Mouse (Mus musculus): ENCODE results near the gene Lrrc73.

Gene Lrrc73

GRCm38 (mm10) chr17:46296601-46297000 lies 43.3 kb downstream of the Lrrc73 start:
- no peak for DNase-seq (ENCODE audit: low spot score)

DNA sequence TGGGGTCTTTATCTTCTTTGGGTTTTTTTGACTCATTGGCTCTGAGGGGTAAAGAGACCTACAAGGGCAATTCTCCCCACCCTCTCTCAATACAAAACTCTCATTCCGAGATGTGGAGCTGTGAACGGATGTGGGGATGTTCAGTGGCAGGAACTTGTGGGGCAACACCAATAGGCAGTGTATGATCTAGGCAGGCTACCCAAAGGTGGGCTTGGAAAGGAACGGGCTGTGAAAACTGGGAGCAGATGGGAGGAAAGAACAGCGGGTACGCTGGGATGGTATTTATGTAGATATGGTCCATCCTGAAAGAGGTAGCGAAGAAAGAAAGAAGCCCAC lies 43.7 kb downstream of the Lrrc73 start:
- DNase-seq (ENCODE audit: low spot score), result peak; percentile 24

DNA sequence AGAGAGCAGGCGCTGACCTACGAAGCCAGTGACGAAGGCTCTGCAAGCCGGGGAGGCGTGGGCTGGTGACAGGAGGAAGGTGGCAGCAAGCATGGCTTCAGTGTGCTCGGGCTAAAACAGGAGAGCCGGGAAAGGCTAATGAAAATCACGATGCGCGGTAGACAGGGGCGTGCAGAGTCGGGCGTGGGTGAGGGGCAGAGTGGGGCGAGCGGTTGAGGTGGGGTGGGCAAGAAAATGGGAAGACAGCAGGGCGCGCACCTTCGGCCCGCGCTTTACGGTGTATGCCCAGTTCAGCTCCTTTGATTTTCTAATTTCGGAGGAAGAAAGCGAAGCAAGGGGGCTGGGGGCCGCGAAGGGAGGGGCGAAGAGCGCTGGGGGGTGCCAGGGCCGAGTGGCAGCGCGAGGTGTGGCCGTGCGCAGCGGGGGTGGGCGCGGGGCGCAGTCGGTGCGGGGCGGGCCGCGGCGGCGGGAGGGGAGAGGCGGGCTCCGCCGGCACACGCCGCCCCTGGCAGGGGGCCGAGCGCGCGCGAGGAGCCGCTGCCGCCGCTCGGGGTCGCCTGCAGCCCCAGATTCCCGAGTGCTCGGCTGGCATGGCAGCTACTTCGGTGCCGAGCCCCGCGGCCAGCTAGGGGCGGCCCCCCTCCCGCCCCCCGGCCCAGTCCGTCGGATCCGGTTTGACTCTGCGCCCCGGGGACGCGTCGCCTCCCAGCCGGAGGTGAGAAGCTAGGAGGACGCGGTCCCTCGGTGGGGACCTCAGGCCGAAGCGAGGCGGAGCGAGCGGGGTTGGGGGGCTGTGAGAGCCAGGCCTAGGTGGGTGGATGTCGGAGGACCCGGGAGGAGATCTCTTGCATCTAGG lies 44.3 kb downstream of the Lrrc73 start, which contains the start of gene Dlk2:
Gene Dlk2, plus strand, starts transcription at position 58 of the 856 bp plus-strand sequence.
- DNase-seq (ENCODE audit: low spot score), result no peak

DNA sequence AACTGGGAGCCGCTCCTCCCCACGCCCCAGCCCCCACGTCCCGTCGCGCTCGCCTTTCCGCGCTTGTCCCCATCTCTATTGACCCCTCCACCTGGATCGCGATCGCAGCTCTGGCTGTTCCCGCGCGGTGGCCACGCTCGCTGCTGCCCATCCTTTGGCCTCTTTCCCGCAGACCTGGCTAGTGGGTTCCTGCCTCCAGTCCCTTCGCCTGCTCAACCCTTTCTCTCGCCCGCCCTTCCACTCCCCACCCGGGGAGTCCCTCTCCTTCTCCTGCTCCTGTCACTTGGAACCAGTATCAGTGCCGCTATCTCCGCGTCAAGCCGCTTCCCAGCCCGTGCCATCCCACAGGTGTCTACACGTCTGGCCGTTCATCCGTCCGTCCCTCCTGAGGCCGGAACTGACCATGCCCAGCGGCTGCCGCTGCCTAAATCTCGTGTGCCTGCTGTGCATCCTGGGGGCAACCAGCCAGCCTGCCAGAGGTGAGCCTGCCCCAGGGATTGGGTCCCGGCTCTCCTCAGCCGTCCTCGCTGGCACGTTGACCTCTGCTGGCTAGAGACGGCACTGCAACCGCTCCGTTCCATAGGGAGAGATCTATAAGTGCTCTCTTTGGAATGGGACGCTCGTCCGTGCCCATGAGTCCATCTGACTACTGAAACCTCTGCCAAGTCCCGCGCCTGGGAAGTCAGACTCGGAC lies 45.0 kb downstream of the Lrrc73 start:
- peak; percentile 78 for DNase-seq (ENCODE audit: low spot score)

DNA sequence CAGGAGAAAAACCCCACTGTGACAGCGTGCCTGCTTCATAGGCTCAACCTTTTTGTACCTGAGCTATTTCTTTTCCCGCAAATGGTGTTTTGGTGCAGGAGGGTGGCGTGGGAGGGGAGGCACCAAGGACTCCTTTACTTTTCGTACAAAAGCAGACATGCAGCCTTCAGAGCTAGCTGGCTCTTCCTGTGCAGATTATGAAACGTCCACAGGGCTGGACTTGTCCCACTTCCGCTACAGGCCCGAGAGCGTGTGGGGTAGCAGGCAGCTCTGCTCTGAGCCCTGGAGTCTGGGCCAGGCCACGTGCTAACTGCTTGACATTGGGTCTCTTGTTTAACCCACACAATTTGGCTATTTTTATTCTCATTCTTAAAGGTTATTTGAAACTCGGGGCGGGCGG lies 48.6 kb downstream of the Lrrc73 start:
- DNase-seq (ENCODE audit: low spot score), result no peak

DNA sequence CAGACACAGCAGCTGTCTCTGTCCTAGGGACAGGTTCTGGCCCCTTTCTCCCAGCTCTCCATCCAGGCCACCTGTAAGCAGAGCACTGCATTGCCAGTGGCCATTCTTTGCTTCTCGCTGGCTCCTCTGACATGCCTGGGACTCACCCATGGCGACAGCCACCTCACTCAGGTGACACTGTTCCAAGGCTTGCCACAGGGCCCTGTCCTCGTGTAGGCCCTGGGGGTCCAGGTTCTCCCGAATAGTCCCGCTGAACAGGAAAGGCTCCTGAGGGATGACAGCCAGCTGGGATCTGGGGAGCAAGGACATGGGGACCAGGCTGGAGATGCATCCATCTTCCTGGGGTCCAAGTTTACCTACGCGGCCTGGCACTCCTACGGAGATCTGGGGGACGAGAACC lies 50.9 kb downstream of the Lrrc73 start:
- no peak for DNase-seq (ENCODE audit: low spot score)

Measured in layer of hippocampus, adult 9-10 months (tissue).